Mouse (Mus musculus) cerebellum, adult 2 months (tissue): Measurements from ENCODE around the gene Car5a.

ENCODE experiments used
- CTCF ChIP-seq: fragments of 200-500 bp; IDR thresholded peaks from 2 replicates; pipeline ENCODE4 v1.5.1; 2011; ENCODE audit warnings: low read depth, mild to moderate bottlenecking, control low read depth, low read length, moderate library complexity, borderline replicate concordance; ENCODE audit not compliant: insufficient read depth
- POLR2A ChIP-seq: fragments of 200-500 bp; IDR thresholded peaks from 2 replicates; pipeline ENCODE4 v1.6.1; 2011; ENCODE audit warnings: low read length, control low read depth, borderline replicate concordance; ENCODE audit not compliant: insufficient read depth

GRCm38 (mm10) chr8:121919731-121920130 lies 25.0 kb downstream of the Car5a start:
- TF ChIP-seq CTCF, result no peak
- no peak for TF ChIP-seq POLR2A
